Comparison of ENCODE assay signal across 27 mouse cellular contexts in genomic region chr10:82361911-82362310, GRCm38 (mm10). TPM values are rescaled to one million over a fixed set of nuclear protein-coding genes. Genes with fewer than 3 reads are reported as not detected.
A peak's percentile ranks its signal among the peaks of the same experiment; 100 is the strongest.
DNase-seq lines count a peak whose midpoint lies in the region; TF ChIP-seq lines count a peak whose summit lies in the region.
"Had no signal": no experiment of that assay in that cellular context is flagged by ENCODE, and none has a peak within 500 bp of the region (broad histone marks: within the 10 kb centered on the region; RNA-seq: fewer than 3 reads in every experiment).

No protein-coding gene starts in this region.

- H3K36me3 ChIP-seq in E14TG2a.4 (ENCODE audit: insufficient read depth, low read length) (peaks cover 31% of the 10 kb centered on the region), ES-E14 (ENCODE audit: control insufficient read depth, insufficient read depth, low read length, poor library complexity, severe bottlenecking) (no peaks in the 10 kb centered on the region)
- peaks cover 49% of the 10 kb centered on the region for H3K36me3 ChIP-seq in midbrain, embryonic 10.5 days

- in situ Hi-C loops in ES-E14 (cut with MboI; ENCODE audit: low sequenced_read_pairs in 2 of 2, unreplicated experiment in 2 of 2), result no loop called here

- WGBS in midbrain, embryonic 10.5 days, result 84% methylated on average over 9 of the region's 9 CpGs

- H3K9me3 ChIP-seq in E14TG2a.4 (ENCODE audit: low read length) (peaks cover 22% of the 10 kb centered on the region), ES-E14 (ENCODE audit: control insufficient read depth, insufficient read depth, low read depth, low read length) (no peaks in the 10 kb centered on the region)
- H3K9me3 ChIP-seq in midbrain, embryonic 10.5 days (replicated peaks), result peaks cover 83% of the 10 kb centered on the region

- TF ChIP-seq CTCF in layer of hippocampus, adult 2 months (conservative IDR thresholded peaks at IDR 0.05), result 0 out of 2 replicates have a peak, but pooled peaks have one; percentile 18
- peak; percentile 29; the same call in 1 of the 2 replicates for TF ChIP-seq CTCF in E14TG2a.4 (conservative IDR thresholded peaks at IDR 0.05; ENCODE audit: low read length)

- H3K27ac ChIP-seq in layer of hippocampus, adult 2 months, result no peak overlapping the region
- no peak overlapping the region for H3K27ac ChIP-seq in ES-E14 (ENCODE audit: insufficient read depth, low read depth, low read length, poor library complexity, severe bottlenecking)
- no peak overlapping the region for H3K27ac ChIP-seq in midbrain, embryonic 10.5 days (replicated peaks)
- H3K27ac ChIP-seq: embryonic facial prominence, embryonic 12.5 days; forebrain, embryonic 15.5 days; heart, embryonic 10.5 days; hindbrain, embryonic 12.5 days had no signal

- H3K4me3 ChIP-seq in layer of hippocampus, adult 2 months, result no peak overlapping the region
- H3K4me3 ChIP-seq in E14TG2a.4 (replicated peaks; ENCODE audit: low read length) (no peak overlapping the region), ES-E14 (ENCODE audit: insufficient read depth in 1 of 2, low read depth in 1 of 2, low read length in 2 of 2, poor library complexity in 1 of 2, severe bottlenecking in 1 of 2) (no peak overlapping the region)
- H3K4me3 ChIP-seq in midbrain, embryonic 10.5 days, result no peak overlapping the region
- H3K4me3 ChIP-seq: embryonic facial prominence, embryonic 12.5 days; forebrain, embryonic 15.5 days; heart, embryonic 10.5 days; hindbrain, embryonic 12.5 days had no signal

- H3K4me1 ChIP-seq in E14TG2a.4 (replicated peaks; ENCODE audit: low read depth, low read length), result peaks cover 23% of the 10 kb centered on the region
- peaks cover 4 to 7% of the 10 kb centered on the region in 2 experiments; a peak in 1 of 4 replicates for H3K4me1 ChIP-seq in ES-E14 (ENCODE audit: control insufficient read depth in 2 of 2, insufficient read depth in 2 of 2, low read length in 2 of 2, poor library complexity in 1 of 2)
- no peaks in the 10 kb centered on the region for H3K4me1 ChIP-seq in midbrain, embryonic 10.5 days
- H3K4me1 ChIP-seq: embryonic facial prominence, embryonic 12.5 days; forebrain, embryonic 15.5 days; heart, embryonic 10.5 days; hindbrain, embryonic 12.5 days had no signal

- H3K9ac ChIP-seq in ES-E14 (ENCODE audit: insufficient read depth, low read depth, low read length, poor library complexity, severe bottlenecking), result no peak overlapping the region
- H3K9ac ChIP-seq: embryonic facial prominence, embryonic 12.5 days; forebrain, embryonic 15.5 days; hindbrain, embryonic 12.5 days had no signal

- no peaks in the 10 kb centered on the region for H3K27me3 ChIP-seq in E14TG2a.4 (ENCODE audit: insufficient read depth, low read length)
- no peaks in the 10 kb centered on the region for H3K27me3 ChIP-seq in midbrain, embryonic 10.5 days (ENCODE audit: low read depth, poor library complexity, severe bottlenecking)
- H3K27me3 ChIP-seq: embryonic facial prominence, embryonic 12.5 days; forebrain, embryonic 15.5 days; hindbrain, embryonic 12.5 days had no signal

- DNase-seq in layer of hippocampus, adult 2 months (ENCODE audit: low spot score in 2 of 2), result no peak
- no peak for DNase-seq in layer of hippocampus, adult 9-11 months
- peak; percentile 47 for DNase-seq in ES-E14 (ENCODE audit: low read depth, low spot score)
- no peak for DNase-seq in midbrain, embryonic 10.5 days (ENCODE audit: low spot score)
- DNase-seq in adrenal gland, adult 18-20 months (ENCODE audit: low spot score in 2 of 2), result no peak
- DNase-seq: adrenal gland, adult 8-10 months; cerebellum, adult 11 months; cerebellum, adult 8-10 months; cerebellum, postnatal 25 days; gastrocnemius, postnatal 36 days; heart, adult 18-20 months; heart, postnatal 10 days; heart, postnatal 4 days had no signal

TF ChIP-seq in ES-E14, 5 proteins besides CTCF, POLR2A, EP300 and RAD21:
- TF ChIP-seq ZC3H11A (IDR thresholded peaks at IDR 0.05; ENCODE audit: borderline replicate concordance, low read depth, low read length), result peak; percentile 47; the same call in 1 of the 2 replicates
- no peak for TF ChIP-seq HCFC1 (IDR thresholded peaks at IDR 0.05; ENCODE audit: borderline replicate concordance, insufficient read depth, low read length)

RNA-seq across cellular contexts. Expression of gene Gm4924, which starts 7.9 kb away (rescaled TPM):
- total RNA-seq in layer of hippocampus, adult 2 months (2021), result 10 to 100 TPM in 1 of 2 experiments, 1 to 10 TPM in 1; 8.9 to 10.3 TPM
- 17.0 and 19.8 TPM in 2 replicates for total RNA-seq in ES-E14 (2012; rRNA removed)
- 9.7 and 9.9 TPM in 2 replicates for polyA plus RNA-seq in midbrain, embryonic 10.5 days (2016; fragmentation: Nextera tagmentation; extraction: Ambion mirVana)
- 1 to 10 TPM; 2.2 to 3.1 TPM for total RNA-seq in adrenal gland, adult 18-20 months (2021)

RNA-seq across cellular contexts. Expression of gene 4932415D10Rik, which starts 45.5 kb away (rescaled TPM):
- not detected for total RNA-seq in layer of hippocampus, adult 2 months (2021)
- not detected in 2 replicates for total RNA-seq in ES-E14 (2012; rRNA removed)
- polyA plus RNA-seq in midbrain, embryonic 10.5 days (2016; fragmentation: Nextera tagmentation; extraction: Ambion mirVana), result not detected in 2 replicates
- total RNA-seq in adrenal gland, adult 18-20 months (2021), result not detected
- total RNA-seq: adrenal gland, adult 8-10 months; adrenal gland, postnatal 4 days; gastrocnemius, adult 8-10 months; gastrocnemius, postnatal 36 days; heart, adult 18-20 months; heart, postnatal 10 days; heart, postnatal 4 days; MEL had no signal
- polyA plus RNA-seq: brain, embryonic 14.5 days; cortical plate, adult 2 months; embryonic facial prominence, embryonic 12.5 days; forebrain, embryonic 11.5 days; forebrain, embryonic 15.5 days; heart, embryonic 14.5 days; hindbrain, embryonic 12.5 days; hindbrain, embryonic 16.5 days; intestine, embryonic 14.5 days had no signal
